Mouse (Mus musculus): ENCODE results near the gene Gm17334. TPM values are rescaled to one million over a fixed set of nuclear protein-coding genes. Genes with fewer than 3 reads are reported as not detected.
A peak's percentile ranks its signal among the peaks of the same experiment; 100 is the strongest.

The Gm17334 gene
- polyA plus RNA-seq, 1 experiment from 2014 or later = not detected

DNA sequence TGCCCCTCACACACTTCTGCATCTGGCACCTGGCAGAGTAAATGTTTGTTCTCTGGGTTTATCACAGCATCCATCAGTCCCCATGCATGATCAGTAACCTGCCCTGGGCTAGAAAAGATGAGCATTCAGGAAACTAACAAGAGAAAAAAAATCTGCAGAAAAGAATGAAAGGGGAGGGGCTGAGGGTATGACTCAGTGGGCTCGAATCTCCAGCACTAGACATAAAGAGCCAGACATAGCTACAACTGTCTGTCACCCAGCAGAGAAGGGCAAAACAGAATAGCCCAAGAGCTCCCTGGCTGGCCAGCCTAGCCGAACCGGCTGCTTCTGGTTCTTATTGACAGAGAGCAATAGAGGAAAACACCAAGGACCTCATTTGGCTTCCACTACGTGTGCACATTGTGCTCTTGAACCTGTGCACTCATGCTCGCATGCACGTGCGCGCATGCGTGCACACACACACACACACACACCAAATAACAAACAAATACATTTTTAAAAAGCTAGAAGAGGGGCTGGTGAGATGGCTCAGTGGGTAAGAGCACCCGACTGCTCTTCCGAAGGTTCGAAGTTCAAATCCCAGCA lies 17.9 kb downstream of the Gm17334 start:
- 83% methylated on average over 12 of the region's 12 CpGs for WGBS
- no peak overlapping the region for H3K4me3 ChIP-seq (replicated peaks)
- no peak overlapping the region for H3K9ac ChIP-seq (replicated peaks)
- no peak for ATAC-seq (ENCODE audit: low FRiP score)
- no peak overlapping the region for H3K4me2 ChIP-seq
- H3K36me3 ChIP-seq = no peaks in the 10 kb centered on the region
- no peak overlapping the region for H3K27ac ChIP-seq (replicated peaks)
- H3K27me3 ChIP-seq (replicated peaks) = peaks cover 9% of the 10 kb centered on the region; the same call in 1 of the 2 replicates
- H3K9me3 ChIP-seq (replicated peaks) = no peaks in the 10 kb centered on the region
- peaks cover 3% of the 10 kb centered on the region for H3K4me1 ChIP-seq

DNA sequence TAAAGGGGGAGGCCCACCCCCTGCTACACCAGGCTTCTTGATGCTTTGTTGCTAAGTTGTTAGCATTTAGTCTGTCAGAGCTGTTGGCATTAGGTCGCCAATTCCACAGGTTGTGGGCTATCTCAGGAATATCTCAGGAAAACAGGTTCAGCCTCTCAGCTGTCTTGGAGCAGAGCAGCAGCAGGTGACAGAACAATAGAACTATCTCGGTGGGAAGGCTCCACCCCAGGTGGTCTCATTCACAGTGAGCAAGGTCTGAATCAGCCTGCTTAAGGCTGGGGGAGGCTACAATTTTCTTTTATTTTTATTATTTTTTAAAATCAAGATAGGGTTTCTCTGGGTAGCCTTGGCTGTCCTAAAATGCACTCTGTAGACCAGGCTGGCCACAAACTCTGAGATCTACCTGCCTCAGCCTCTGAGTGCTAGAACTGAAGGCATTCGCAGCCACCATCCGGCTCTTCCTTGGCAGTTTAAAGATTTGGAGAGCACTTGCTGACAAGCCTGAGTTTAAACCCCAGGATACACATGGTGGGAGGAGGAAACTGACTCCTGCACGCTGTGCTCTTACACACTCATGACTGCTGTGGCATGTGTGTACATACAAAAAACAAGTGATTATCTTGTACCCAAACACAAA lies 23.2 kb downstream of the Gm17334 start:
- Histone ChIP-seq H3K27ac (replicated peaks) (no peak overlapping the region), H3K4me3 (replicated peaks) (no peak overlapping the region), H3K4me1 (no peaks in the 10 kb centered on the region), H3K4me2 (no peak overlapping the region), H3K36me3 (no peaks in the 10 kb centered on the region), H3K9ac (replicated peaks) (no peak overlapping the region), H3K27me3 (replicated peaks) (no peaks in the 10 kb centered on the region), H3K9me3 (replicated peaks) (no peaks in the 10 kb centered on the region)
- no peak for ATAC-seq (ENCODE audit: low FRiP score)
- 59% methylated on average over 5 of the region's 5 CpGs for WGBS

DNA sequence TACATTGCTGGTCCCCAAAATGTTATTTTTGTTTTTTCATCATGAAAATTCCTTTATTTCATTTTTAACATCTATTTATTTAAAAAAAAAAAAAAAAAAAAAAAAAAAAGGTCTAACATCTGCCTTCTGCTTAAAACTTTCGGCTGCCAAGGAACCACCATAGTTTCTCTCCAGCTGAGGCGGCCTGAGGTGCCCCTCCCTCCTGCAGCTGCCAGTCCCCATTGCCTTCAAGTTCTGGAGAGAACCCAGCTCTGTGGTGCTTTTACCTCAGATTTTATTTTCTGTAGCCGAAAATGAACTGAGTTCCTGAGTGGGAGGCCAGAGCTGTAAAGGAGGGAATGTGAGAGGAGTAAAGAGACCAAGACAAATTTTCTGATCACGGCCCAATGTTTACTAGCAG lies 23.7 kb downstream of the Gm17334 start:
- Histone ChIP-seq H3K9ac (replicated peaks) (no peak overlapping the region), H3K27me3 (replicated peaks) (no peaks in the 10 kb centered on the region), H3K4me2 (no peak overlapping the region), H3K4me3 (replicated peaks) (no peak overlapping the region), H3K9me3 (replicated peaks) (no peaks in the 10 kb centered on the region), H3K27ac (replicated peaks) (no peak overlapping the region), H3K4me1 (no peaks in the 10 kb centered on the region), H3K36me3 (no peaks in the 10 kb centered on the region)
- WGBS = 70% methylated on average over 4 of the region's 4 CpGs
- no peak for ATAC-seq (ENCODE audit: low FRiP score)

DNA sequence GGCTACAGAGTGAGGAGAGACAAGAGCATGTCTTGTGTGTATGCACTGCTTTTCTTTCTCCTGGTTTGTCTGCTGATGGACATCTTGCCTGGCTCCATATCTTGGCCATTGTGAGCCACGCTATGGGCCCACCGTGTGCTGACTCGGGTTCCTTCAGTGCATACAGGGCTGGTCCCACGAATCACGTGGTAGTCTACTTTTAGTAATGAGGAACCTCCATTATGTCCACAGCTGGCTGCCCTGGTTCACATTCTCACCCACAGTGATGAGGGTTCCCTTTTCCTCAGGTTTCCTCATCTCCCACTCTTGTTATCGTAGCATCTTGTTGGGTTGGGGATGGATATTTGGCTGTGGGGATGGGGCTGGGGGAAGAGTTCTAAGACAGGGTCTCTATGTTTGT lies 24.4 kb downstream of the Gm17334 start:
- no peak for ATAC-seq (ENCODE audit: low FRiP score)
- no peak overlapping the region for H3K4me2 ChIP-seq
- H3K9ac ChIP-seq (replicated peaks) = no peak overlapping the region
- no peaks in the 10 kb centered on the region for H3K36me3 ChIP-seq
- no peaks in the 10 kb centered on the region for H3K4me1 ChIP-seq
- no peaks in the 10 kb centered on the region for H3K9me3 ChIP-seq (replicated peaks)
- H3K4me3 ChIP-seq (replicated peaks) = no peak overlapping the region
- no peaks in the 10 kb centered on the region for H3K27me3 ChIP-seq (replicated peaks)
- 95% methylated on average over 6 of the region's 6 CpGs for WGBS
- no peak overlapping the region for H3K27ac ChIP-seq (replicated peaks)

DNA sequence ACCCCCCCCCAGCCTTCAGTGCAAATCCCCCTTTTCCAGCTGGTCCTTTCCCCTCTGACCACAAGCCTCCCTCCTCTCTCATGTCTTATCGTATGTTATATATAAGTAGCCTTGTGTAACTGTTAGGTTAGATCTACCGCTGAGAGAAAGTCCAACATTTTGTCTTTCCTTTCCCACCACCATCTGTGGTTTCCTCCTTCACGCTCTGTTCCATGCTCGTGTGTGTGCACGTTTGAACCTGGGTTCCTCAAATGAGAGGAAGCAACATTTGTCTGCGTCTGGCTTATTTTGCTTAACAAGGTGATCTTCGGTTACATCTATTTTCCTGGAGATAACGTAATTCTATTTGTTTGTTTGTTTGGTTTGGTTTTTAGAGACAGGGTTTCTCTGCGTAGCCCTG lies 25.0 kb downstream of the Gm17334 start:
- no peaks in the 10 kb centered on the region for H3K4me1 ChIP-seq
- H3K9me3 ChIP-seq (replicated peaks) = no peaks in the 10 kb centered on the region
- H3K4me3 ChIP-seq (replicated peaks) = no peak overlapping the region
- 92% methylated on average over 9 of the region's 9 CpGs for WGBS
- no peak overlapping the region for H3K9ac ChIP-seq (replicated peaks)
- H3K4me2 ChIP-seq = no peak overlapping the region
- ATAC-seq (ENCODE audit: low FRiP score) = no peak
- no peaks in the 10 kb centered on the region for H3K36me3 ChIP-seq
- no peaks in the 10 kb centered on the region for H3K27me3 ChIP-seq (replicated peaks)
- no peak overlapping the region for H3K27ac ChIP-seq (replicated peaks)

DNA sequence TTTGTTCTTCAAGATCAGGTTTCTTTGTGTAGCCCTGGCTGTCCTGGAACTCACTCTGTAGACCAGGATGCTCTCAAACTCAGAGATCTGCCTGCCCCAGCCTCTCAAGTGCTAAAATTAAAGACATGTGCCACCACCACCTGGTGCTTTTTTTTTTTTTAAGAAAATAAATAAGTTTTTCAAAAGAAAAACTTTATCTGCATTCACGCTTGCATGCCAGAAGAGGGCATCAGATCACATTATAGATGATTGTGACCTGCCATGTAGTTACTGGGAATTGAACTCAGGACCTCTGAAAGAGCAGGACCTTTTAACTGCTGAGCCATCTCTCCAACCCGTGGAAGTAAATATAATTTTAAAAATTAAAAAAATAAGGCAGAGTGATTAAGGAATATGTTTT lies 27.7 kb downstream of the Gm17334 start:
- Histone ChIP-seq H3K9ac (replicated peaks) (no peak overlapping the region), H3K36me3 (no peaks in the 10 kb centered on the region), H3K9me3 (replicated peaks) (no peaks in the 10 kb centered on the region), H3K27ac (replicated peaks) (no peak overlapping the region), H3K4me1 (no peaks in the 10 kb centered on the region), H3K4me2 (no peak overlapping the region), H3K4me3 (replicated peaks) (no peak overlapping the region), H3K27me3 (replicated peaks) (no peaks in the 10 kb centered on the region)
- 92% methylated on average over 2 of the region's 2 CpGs for WGBS
- no peak for ATAC-seq (ENCODE audit: low FRiP score)

DNA sequence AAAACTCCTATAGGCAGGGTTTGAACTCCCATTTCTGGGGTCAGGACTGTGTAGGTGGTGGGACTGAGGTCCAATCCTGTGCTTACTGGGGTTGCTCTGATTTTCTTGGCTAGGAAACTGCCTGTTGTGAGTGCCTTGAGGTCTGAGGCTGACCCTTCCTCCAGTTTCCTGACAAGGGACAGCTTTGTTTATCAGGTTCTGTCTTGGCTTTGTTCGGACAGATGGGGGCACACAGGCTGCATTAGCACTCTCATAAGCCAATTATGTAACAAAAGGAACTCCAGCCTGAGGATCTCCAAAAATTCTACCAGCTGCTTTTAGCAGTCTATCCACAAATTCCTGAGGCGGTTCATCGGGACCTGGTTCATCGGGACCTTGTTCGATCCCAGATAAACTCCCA lies 30.6 kb downstream of the Gm17334 start:
- Histone ChIP-seq H3K36me3 (no peaks in the 10 kb centered on the region), H3K4me3 (replicated peaks) (no peak overlapping the region), H3K4me1 (no peaks in the 10 kb centered on the region), H3K9me3 (replicated peaks) (no peaks in the 10 kb centered on the region), H3K4me2 (no peak overlapping the region), H3K9ac (replicated peaks) (no peak overlapping the region), H3K27ac (replicated peaks) (no peak overlapping the region), H3K27me3 (replicated peaks) (no peaks in the 10 kb centered on the region)
- ATAC-seq (ENCODE audit: low FRiP score) = no peak
- WGBS = 50% methylated on average over 5 of the region's 5 CpGs

DNA sequence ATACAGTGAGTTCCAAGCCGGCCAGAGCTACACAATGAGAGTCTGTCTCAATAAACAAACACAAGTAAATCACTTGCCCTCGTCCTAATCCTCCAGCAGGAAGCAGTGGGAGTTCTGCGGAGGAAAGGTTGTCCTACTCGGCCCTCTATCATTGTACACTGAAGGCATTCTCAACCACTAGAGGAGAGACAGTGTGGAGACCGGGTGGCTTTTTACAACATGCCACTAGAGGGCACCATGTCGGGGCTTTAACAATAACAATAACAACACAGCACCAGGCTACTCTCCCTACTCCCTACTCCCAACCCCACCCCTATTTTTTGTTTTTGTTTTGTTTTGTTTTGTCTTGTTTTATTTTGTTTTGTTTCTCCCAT lies 35.4 kb downstream of the Gm17334 start:
- no peak overlapping the region for H3K4me3 ChIP-seq (replicated peaks)
- ATAC-seq (ENCODE audit: low FRiP score) = peak; percentile 35; the same call in 1 of the 2 replicates
- H3K36me3 ChIP-seq = no peaks in the 10 kb centered on the region
- H3K9ac ChIP-seq (replicated peaks) = no peak overlapping the region
- H3K4me2 ChIP-seq = no peak overlapping the region
- 36% methylated on average over 6 of the region's 6 CpGs for WGBS
- no peak overlapping the region for H3K27ac ChIP-seq (replicated peaks)
- no peaks in the 10 kb centered on the region for H3K9me3 ChIP-seq (replicated peaks)
- H3K27me3 ChIP-seq (replicated peaks) = no peaks in the 10 kb centered on the region
- 0 out of 2 replicates have a peak, but pooled peaks cover 5% of the 10 kb centered on the region for H3K4me1 ChIP-seq

DNA sequence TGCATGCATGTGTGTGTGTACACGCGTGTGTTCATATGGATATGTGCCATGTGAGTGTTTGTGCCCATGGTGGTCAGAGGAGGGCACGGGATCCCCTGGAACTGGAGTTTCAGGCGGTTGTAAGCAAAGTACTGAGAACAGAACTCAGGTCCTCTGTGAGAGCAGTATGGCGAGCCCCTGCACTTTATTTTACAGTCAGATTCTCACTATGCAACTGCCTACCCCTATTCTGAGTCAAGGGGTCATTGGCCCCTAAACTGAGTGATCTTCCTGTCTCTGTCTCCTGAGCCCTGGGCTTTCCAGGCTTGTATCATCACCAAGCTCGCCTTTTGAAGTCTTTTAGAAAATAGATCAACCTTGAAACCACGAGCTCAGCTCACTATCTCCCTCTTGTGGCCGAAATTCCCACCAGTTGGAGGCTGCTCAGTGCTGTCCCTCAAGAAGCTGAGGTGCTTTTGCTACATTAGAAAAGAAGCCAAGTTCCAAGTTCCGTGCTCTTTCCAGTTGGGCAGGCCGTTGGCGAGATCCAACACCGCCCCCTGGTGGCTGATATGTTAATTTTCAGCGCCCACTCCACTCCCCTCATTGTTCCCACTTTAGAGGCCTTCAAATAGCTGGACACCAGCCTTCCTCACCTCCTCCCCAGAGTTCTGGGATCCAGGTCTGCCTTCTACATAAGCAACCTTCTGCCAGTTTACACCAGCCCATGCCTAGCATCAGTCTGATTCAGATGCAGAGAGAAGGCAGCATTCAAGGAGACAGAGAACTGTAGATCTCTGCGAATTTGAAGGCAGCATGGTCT lies 36.0 kb downstream of the Gm17334 start:
- peak; percentile 55 for ATAC-seq (ENCODE audit: low FRiP score)
- H3K36me3 ChIP-seq = no peaks in the 10 kb centered on the region
- no peaks in the 10 kb centered on the region for H3K27me3 ChIP-seq (replicated peaks)
- 0 out of 2 replicates have a peak, but pooled peaks cover 5% of the 10 kb centered on the region for H3K4me1 ChIP-seq
- H3K4me3 ChIP-seq (replicated peaks) = no peak overlapping the region
- H3K9ac ChIP-seq (replicated peaks) = no peak overlapping the region
- H3K27ac ChIP-seq (replicated peaks) = no peak overlapping the region
- 45% methylated on average over 14 of the region's 14 CpGs for WGBS
- no peak overlapping the region for H3K4me2 ChIP-seq
- H3K9me3 ChIP-seq (replicated peaks) = no peaks in the 10 kb centered on the region

DNA sequence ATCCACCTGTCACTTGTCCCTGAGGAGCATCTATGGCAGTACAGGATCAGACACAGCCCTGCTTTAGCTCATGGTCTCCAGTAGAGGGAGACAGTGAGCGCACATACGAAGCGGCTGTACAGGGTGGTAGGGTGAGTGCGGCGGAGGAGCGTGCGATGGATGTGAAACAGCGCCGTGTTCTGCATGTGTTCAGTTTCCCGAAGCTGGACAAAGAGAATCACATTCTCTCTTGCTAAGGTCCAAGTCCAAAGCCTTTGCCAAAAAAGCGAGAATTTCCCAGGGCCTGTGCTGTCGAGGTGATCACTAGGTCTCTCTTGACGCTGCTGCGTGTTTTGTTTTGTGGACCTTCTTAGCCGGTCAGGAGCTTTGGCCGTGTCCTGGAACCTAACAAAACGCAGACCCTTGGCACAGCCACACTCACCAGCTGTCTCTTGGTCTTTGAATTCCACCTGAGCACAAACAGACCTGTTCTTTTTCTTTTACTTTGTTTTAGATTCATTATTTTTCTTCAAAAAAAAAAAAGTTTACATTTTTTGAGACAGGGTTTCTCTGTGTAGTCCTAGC lies 37.2 kb downstream of the Gm17334 start:
- Histone ChIP-seq H3K9me3 (replicated peaks) (no peaks in the 10 kb centered on the region), H3K36me3 (no peaks in the 10 kb centered on the region), H3K4me3 (replicated peaks) (0 out of 2 replicates have a peak overlapping the region, but pooled peaks have one; percentile 12), H3K27ac (replicated peaks) (no peak overlapping the region), H3K4me1 (0 out of 2 replicates have a peak, but pooled peaks cover 5% of the 10 kb centered on the region), H3K9ac (replicated peaks) (no peak overlapping the region), H3K27me3 (replicated peaks) (no peaks in the 10 kb centered on the region), H3K4me2 (peak overlapping the region; percentile 46)
- peak; percentile 83; the same call in 1 of the 2 replicates for ATAC-seq (ENCODE audit: low FRiP score)
- 19% methylated on average over 17 of the region's 17 CpGs for WGBS

DNA sequence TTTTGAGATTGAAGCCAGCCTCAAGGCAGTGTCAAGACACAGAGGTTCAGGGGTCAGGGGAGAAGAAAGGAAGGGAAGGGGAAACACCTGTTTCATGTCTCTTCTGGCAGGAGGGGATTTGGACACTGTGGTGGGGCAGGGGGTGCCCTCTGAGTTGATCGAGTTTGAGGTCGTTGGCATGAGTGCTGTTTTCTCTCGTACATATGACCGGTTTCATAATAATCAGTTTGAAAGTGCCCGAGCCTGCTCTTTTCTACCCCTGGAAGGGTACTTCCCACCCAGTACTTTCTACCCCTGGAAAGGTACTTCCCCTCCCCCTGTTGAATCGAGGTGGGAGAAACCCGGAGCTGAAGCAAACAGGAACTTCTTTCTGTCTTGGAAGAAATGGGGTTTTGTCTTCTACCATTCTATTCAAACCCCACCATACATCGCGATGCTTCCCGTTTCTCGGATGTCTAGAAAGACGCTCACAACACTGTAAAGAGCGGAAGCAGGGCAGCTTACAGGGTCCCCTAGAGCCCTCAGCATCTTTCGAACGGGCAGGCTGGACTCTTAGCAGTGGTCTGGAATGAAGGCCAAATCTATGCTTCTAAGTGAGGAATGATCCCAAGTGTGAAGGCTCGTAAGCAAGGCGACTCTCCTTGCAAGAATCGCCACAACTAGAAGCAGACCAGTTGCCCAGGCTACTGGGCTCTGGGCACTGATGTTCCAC lies 37.9 kb downstream of the Gm17334 start:
- H3K36me3 ChIP-seq = no peaks in the 10 kb centered on the region
- 71% methylated on average over 18 of the region's 18 CpGs for WGBS
- H3K27me3 ChIP-seq (replicated peaks) = no peaks in the 10 kb centered on the region
- H3K27ac ChIP-seq (replicated peaks) = no peak overlapping the region
- ATAC-seq (ENCODE audit: low FRiP score) = no peak
- H3K4me2 ChIP-seq = peak overlapping the region; percentile 46
- no peaks in the 10 kb centered on the region for H3K9me3 ChIP-seq (replicated peaks)
- H3K9ac ChIP-seq (replicated peaks) = no peak overlapping the region
- H3K4me3 ChIP-seq (replicated peaks) = no peak overlapping the region
- 0 out of 2 replicates have a peak, but pooled peaks cover 5% of the 10 kb centered on the region for H3K4me1 ChIP-seq
